Mouse (Mus musculus) MEL (cell line): ENCODE data around the gene Ctsh.

Experiments
- CHD1 ChIP-seq: IDR thresholded peaks from 2 replicates; pipeline ENCODE4 v1.6.1; 2012; ENCODE audit warnings: low read depth, mild to moderate bottlenecking, inconsistent platforms, low read length, improper control_type of control experiment
- CHD2 ChIP-seq: IDR thresholded peaks from 2 replicates; pipeline ENCODE4 v1.6.1; 2011; ENCODE audit warnings: low read length, improper control_type of control experiment
- CTCF ChIP-seq, 3 experiments: IDR thresholded peaks in 2 of 3; conservative IDR thresholded peaks in 1 of 3; 2 replicates each; pipeline ENCODE4 v1.5.1; 2011 to 2012; ENCODE audit warnings: low read length in 3 of 3, low read depth in 2 of 3, mild to moderate bottlenecking in 2 of 3, improper control_type of control experiment in 1 of 3, inconsistent platforms in 1 of 3, mixed read lengths in 1 of 3, moderate library complexity in 1 of 3; ENCODE audit not compliant: control insufficient read depth in 1 of 3, insufficient read depth in 1 of 3, poor library complexity in 1 of 3, severe bottlenecking in 1 of 3
- EP300 ChIP-seq, 2 experiments: IDR thresholded peaks; 2 replicates each; pipeline ENCODE4 v1.6.1; 2011; ENCODE audit warnings: improper control_type of control experiment in 2 of 2, low read length in 2 of 2, low read depth in 1 of 2, mild to moderate bottlenecking in 1 of 2
- GABPA ChIP-seq: IDR thresholded peaks from 2 replicates; pipeline ENCODE4 v1.6.1; 2012; ENCODE audit warnings: low read depth, mild to moderate bottlenecking, inconsistent platforms, low read length, improper control_type of control experiment, moderate library complexity
- GATA1 ChIP-seq: IDR thresholded peaks from 2 replicates; pipeline ENCODE4 v1.6.1; 2011; ENCODE audit warnings: low read depth, low read length, improper control_type of control experiment
- HCFC1 ChIP-seq: IDR thresholded peaks from 2 replicates; pipeline ENCODE4 v1.6.1; 2012; ENCODE audit warnings: low read depth, mild to moderate bottlenecking, inconsistent platforms, low read length, improper control_type of control experiment, moderate library complexity
- MAX ChIP-seq: IDR thresholded peaks from 2 replicates; pipeline ENCODE4 v1.6.1; 2011; ENCODE audit warnings: low read length, improper control_type of control experiment
- MAZ ChIP-seq: IDR thresholded peaks from 2 replicates; pipeline ENCODE4 v1.6.1; 2012; ENCODE audit warnings: low read depth, mild to moderate bottlenecking, inconsistent platforms, low read length, improper control_type of control experiment
- POLR2A ChIP-seq, 2 experiments: IDR thresholded peaks; 2 replicates each; pipeline ENCODE4 v1.6.1; 2011 to 2012; ENCODE audit warnings: low read length in 2 of 2, mild to moderate bottlenecking in 2 of 2, control low read depth in 1 of 2, improper control_type of control experiment in 1 of 2, low read depth in 1 of 2, moderate library complexity in 1 of 2; ENCODE audit not compliant: control insufficient read depth in 1 of 2, insufficient read depth in 1 of 2, poor library complexity in 1 of 2
- POLR2AphosphoS2 ChIP-seq: IDR thresholded peaks from 2 replicates; pipeline ENCODE4 v1.6.1; 2011; ENCODE audit warnings: low read length, improper control_type of control experiment
- RCOR1 ChIP-seq: IDR thresholded peaks from 2 replicates; pipeline ENCODE4 v1.6.1; 2012; ENCODE audit warnings: low read depth, mild to moderate bottlenecking, inconsistent platforms, low read length, improper control_type of control experiment
- TBP ChIP-seq: IDR thresholded peaks from 2 replicates; pipeline ENCODE4 v1.8.0; 2011; ENCODE audit warnings: low read depth, low read length, improper control_type of control experiment
- TCF12 ChIP-seq: IDR thresholded peaks from 2 replicates; pipeline ENCODE4 v1.6.1; 2014; ENCODE audit warnings: low read depth, mild to moderate bottlenecking, inconsistent platforms, low read length, improper control_type of control experiment, moderate library complexity

- TF ChIP-seq RCOR1 (no peak), EP300 (IDR thresholded peaks at IDR 0.05; ENCODE audit: low read depth in 1 of 2, low read length in 2 of 2) (no peak), CTCF (IDR thresholded peaks at IDR 0.05 in 2 of 3, conservative IDR thresholded peaks at IDR 0.05 in 1 of 3; ENCODE audit: control insufficient read depth in 1 of 3, insufficient read depth in 1 of 3, low read depth in 2 of 3, low read length in 3 of 3, poor library complexity in 1 of 3, severe bottlenecking in 1 of 3) (no peak), TCF12 (no peak), POLR2AphosphoS2 (no peak), TBP (no peak), CHD1 (no peak), CHD2 (no peak), POLR2A (IDR thresholded peaks at IDR 0.05; ENCODE audit: control insufficient read depth in 1 of 2, insufficient read depth in 1 of 2, low read depth in 1 of 2, low read length in 2 of 2, poor library complexity in 1 of 2) (no peak), MAZ (no peak), HCFC1 (no peak), GABPA (no peak), GATA1 (no peak), MAX (no peak)
Measured at GRCm38 (mm10) chr9:90014649-90015048, 39.3 kb upstream of the Ctsh start.
